Mouse (Mus musculus): ENCODE measurements around the gene Tor4a.

GRCm38 (mm10) chr2:25149643-25150042 lies 47.0 kb downstream of the Tor4a start:
- TF ChIP-seq CTCF (IDR thresholded peaks at IDR 0.05; ENCODE audit: low read depth) (no peak), EP300 (IDR thresholded peaks at IDR 0.05; ENCODE audit: low read depth) (no peak)
